Mouse (Mus musculus): ENCODE measurements at regions not wholly inside any gene's neighbourhood (a gene's known extent, or its start where the extent isn't known, plus 50 kb on each side); places are given as distances from the start of the nearest gene placed in this dataset.
"Not testable (repeated sequence)": the region's sequence is repeated elsewhere in the genome, so short reads cannot be mapped to it uniquely, and the experiment has no call there.

DNA sequence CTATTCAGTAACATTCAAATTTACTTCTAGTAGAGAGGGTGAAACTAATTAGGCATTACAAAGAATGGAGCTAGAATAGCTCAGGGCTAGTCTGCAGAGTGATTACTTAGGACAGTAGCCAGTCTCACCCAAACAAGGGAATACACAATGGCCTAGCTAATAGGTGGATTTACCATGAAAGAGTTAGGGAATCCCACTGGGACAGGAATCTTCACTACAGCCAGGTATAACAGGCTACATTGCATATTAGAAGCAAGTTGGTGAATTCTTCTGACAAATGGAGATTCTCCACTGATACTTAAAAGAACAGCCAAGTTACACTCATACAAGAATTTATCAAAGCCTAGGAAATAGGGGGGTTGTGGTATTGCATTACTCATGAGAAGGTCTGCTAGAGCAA lies 670.2 kb upstream of the Chrm3 start:
- H3K36me3 ChIP-seq (ENCODE audit: control insufficient read depth, insufficient read depth, low read length); H3K9me3 ChIP-seq (replicated peaks; ENCODE audit: control insufficient read depth, low read length); DNase-seq (ENCODE audit: low spot score); H3K9ac ChIP-seq (ENCODE audit: low read length); H3K4me3 ChIP-seq (ENCODE audit: low read depth, low read length); H3K27me3 ChIP-seq (replicated peaks; ENCODE audit: control insufficient read depth, insufficient read depth, low read length); ATAC-seq; H3K4me2 ChIP-seq (ENCODE audit: low read length); H3K4me1 ChIP-seq (ENCODE audit: control insufficient read depth, insufficient read depth, low read length); H3K27ac ChIP-seq (ENCODE audit: low read depth, low read length): not testable (repeated sequence)

DNA sequence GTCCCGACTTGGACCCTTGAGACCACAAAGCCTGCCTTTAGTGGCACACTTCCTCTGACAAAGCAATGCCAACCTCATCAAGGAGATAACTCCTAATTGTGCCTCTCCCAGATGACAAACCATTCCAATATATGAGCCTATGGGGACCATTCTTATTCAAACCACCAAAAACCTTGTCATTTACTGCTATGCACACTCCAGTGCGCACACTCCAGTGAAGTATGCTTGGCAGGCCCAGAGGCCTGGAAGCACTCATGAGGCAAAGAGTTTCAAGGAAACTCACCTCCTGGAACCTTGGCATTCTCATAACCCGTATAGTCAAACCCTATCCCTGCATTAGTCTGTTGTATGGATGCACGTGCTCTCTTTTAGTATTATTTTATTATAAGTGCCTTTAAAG lies 669.7 kb upstream of the Chrm3 start:
- no peaks in the 10 kb centered on the region for H3K27me3 ChIP-seq (replicated peaks; ENCODE audit: control insufficient read depth, insufficient read depth, low read length)
- WGBS, result 73% methylated on average over 4 of the region's 4 CpGs
- no peak overlapping the region for H3K4me2 ChIP-seq (ENCODE audit: low read length)
- H3K4me3 ChIP-seq (ENCODE audit: low read depth, low read length), result no peak overlapping the region
- no peaks in the 10 kb centered on the region for H3K36me3 ChIP-seq (ENCODE audit: control insufficient read depth, insufficient read depth, low read length)
- no peaks in the 10 kb centered on the region for H3K9me3 ChIP-seq (replicated peaks; ENCODE audit: control insufficient read depth, low read length)
- H3K27ac ChIP-seq (ENCODE audit: low read depth, low read length), result no peak overlapping the region
- DNase-seq (ENCODE audit: low spot score) (no peak), ATAC-seq (no peak)
- H3K9ac ChIP-seq (ENCODE audit: low read length), result no peak overlapping the region
- no peaks in the 10 kb centered on the region for H3K4me1 ChIP-seq (ENCODE audit: control insufficient read depth, insufficient read depth, low read length)

DNA sequence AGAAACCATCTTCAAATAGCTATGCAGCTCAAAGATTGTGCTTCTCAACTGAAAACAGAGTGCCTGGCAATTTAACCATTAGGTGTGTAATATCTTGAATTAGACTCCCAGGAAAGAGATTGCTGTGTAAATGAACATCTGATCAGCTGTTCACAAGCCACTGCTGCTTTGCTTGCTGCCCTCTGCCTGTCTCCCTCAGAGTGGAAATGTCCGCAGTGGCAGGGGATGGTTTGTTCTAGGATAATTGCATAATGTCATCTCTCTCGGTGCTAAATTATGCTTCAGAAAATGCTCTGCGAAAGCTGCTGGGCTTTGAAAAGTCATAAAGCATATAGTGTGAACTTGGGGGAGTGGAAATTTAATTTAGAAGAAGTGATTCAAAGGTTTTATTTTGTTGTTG lies 665.3 kb upstream of the Chrm3 start:
- Histone ChIP-seq H3K4me2 (ENCODE audit: low read length) (no peak overlapping the region), H3K36me3 (ENCODE audit: control insufficient read depth, insufficient read depth, low read length) (no peaks in the 10 kb centered on the region), H3K27me3 (replicated peaks; ENCODE audit: control insufficient read depth, insufficient read depth, low read length) (no peaks in the 10 kb centered on the region), H3K4me1 (ENCODE audit: control insufficient read depth, insufficient read depth, low read length) (no peaks in the 10 kb centered on the region), H3K27ac (ENCODE audit: low read depth, low read length) (no peak overlapping the region), H3K9ac (ENCODE audit: low read length) (no peak overlapping the region), H3K9me3 (replicated peaks; ENCODE audit: control insufficient read depth, low read length) (no peaks in the 10 kb centered on the region), H3K4me3 (ENCODE audit: low read depth, low read length) (no peak overlapping the region)
- DNase-seq (ENCODE audit: low spot score) (no peak), ATAC-seq (no peak)
- 71% methylated on average over 3 of the region's 3 CpGs for WGBS

DNA sequence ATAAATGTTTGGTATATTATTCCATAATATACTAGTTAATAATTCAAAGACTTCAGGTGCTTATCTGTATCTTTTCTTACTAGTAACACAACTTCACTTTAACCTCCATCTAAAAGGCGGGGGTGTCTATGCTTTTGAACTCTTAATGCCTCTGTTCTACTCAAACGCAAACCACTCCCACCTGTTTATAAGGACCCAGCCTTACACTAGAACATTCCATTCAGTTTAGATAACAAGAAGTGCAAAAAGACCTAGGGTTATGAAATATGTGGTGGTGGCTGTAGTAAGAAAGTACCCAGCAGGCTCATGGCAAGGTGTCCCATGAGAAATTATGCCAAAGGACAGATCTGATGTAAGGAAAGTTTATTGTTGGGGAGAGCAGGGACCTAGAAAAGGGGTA lies 663.8 kb upstream of the Chrm3 start:
- WGBS, result 90% methylated on average over 2 of the region's 2 CpGs
- H3K36me3 ChIP-seq (ENCODE audit: control insufficient read depth, insufficient read depth, low read length), result no peaks in the 10 kb centered on the region
- no peak overlapping the region for H3K9ac ChIP-seq (ENCODE audit: low read length)
- no peak for ATAC-seq
- no peak overlapping the region for H3K4me2 ChIP-seq (ENCODE audit: low read length)
- no peak for DNase-seq (ENCODE audit: low spot score)
- no peak overlapping the region for H3K4me3 ChIP-seq (ENCODE audit: low read depth, low read length)
- no peaks in the 10 kb centered on the region for H3K4me1 ChIP-seq (ENCODE audit: control insufficient read depth, insufficient read depth, low read length)
- no peak overlapping the region for H3K27ac ChIP-seq (ENCODE audit: low read depth, low read length)
- H3K9me3 ChIP-seq (replicated peaks; ENCODE audit: control insufficient read depth, low read length), result no peaks in the 10 kb centered on the region
- no peaks in the 10 kb centered on the region for H3K27me3 ChIP-seq (replicated peaks; ENCODE audit: control insufficient read depth, insufficient read depth, low read length)

DNA sequence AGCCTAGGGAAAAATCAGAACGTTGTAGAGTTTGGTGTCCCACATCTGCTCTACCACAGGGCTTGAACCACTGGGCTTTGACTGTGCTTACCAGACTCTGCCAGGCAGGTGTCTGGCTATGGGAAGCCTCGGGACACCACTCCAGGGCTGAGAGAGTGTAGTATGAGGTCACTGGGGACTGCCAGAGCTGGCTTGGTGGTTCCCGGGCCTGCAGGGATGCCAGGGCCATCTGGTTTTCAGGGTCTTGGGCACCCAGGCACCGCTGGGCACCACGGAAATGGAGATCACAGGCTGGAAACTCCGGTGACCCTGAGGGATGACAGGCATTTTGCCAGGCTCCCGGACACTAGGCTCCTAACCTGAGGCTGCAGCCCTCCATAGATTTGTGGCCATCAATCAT lies 656.9 kb upstream of the Chrm3 start:
- Histone ChIP-seq H3K4me2 (ENCODE audit: low read length) (no peak overlapping the region), H3K9me3 (replicated peaks; ENCODE audit: control insufficient read depth, low read length) (no peaks in the 10 kb centered on the region), H3K36me3 (ENCODE audit: control insufficient read depth, insufficient read depth, low read length) (no peaks in the 10 kb centered on the region), H3K4me1 (ENCODE audit: control insufficient read depth, insufficient read depth, low read length) (no peaks in the 10 kb centered on the region), H3K27ac (ENCODE audit: low read depth, low read length) (no peak overlapping the region), H3K27me3 (replicated peaks; ENCODE audit: control insufficient read depth, insufficient read depth, low read length) (no peaks in the 10 kb centered on the region), H3K4me3 (ENCODE audit: low read depth, low read length) (no peak overlapping the region), H3K9ac (ENCODE audit: low read length) (no peak overlapping the region)
- DNase-seq (ENCODE audit: low spot score), result no peak
- no peak for ATAC-seq
- WGBS, result 84% methylated on average over 7 of the region's 7 CpGs

DNA sequence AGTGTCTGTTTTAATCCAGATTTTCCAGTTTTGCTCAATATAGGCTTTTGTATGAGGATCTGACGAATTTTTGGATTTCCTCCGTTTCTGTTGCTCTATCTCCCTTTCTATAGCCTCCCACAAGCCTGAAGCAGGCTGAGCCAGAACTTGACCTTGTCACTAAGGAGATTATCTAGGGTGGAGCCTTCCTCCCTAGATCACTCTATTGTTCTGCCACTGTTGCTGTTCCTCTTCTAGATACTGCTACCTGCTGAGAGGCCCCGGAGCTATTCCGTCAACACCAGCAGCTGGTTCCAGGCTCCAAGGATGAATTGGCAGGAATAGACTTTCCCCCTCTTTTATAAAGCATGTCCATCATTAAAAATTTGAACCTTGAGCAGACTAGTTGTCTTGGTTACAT lies 644.7 kb upstream of the Chrm3 start:
- no peaks in the 10 kb centered on the region for H3K36me3 ChIP-seq (ENCODE audit: control insufficient read depth, insufficient read depth, low read length)
- H3K4me3 ChIP-seq (ENCODE audit: low read depth, low read length), result no peak overlapping the region
- no peak overlapping the region for H3K9ac ChIP-seq (ENCODE audit: low read length)
- WGBS, result 29% methylated on average over 4 of the region's 4 CpGs
- no peaks in the 10 kb centered on the region for H3K9me3 ChIP-seq (replicated peaks; ENCODE audit: control insufficient read depth, low read length)
- no peak overlapping the region for H3K4me2 ChIP-seq (ENCODE audit: low read length)
- H3K4me1 ChIP-seq (ENCODE audit: control insufficient read depth, insufficient read depth, low read length), result no peaks in the 10 kb centered on the region
- no peak overlapping the region for H3K27ac ChIP-seq (ENCODE audit: low read depth, low read length)
- H3K27me3 ChIP-seq (replicated peaks; ENCODE audit: control insufficient read depth, insufficient read depth, low read length), result no peaks in the 10 kb centered on the region
- DNase-seq (ENCODE audit: low spot score) (no peak), ATAC-seq (no peak)

DNA sequence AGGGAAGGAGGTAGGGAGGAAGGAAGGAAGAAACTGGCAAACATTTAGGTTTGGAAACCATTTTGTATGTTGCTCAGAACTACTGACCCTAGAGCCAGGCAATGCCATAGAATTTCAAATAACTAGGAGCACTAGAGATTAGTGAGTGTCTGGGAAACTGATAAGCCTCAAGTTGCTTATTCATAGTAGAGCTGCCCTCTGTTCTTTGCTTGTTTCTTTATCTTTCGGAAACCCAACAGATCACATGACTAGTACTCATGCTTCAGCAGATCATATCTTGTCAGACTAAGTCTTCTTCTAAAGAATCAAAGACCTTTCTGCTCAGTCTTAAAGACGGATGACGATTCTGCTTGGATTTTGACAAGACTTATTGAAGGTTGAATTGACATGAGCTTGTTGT lies 630.5 kb upstream of the Chrm3 start:
- Histone ChIP-seq H3K9me3 (replicated peaks; ENCODE audit: control insufficient read depth, low read length) (no peaks in the 10 kb centered on the region), H3K36me3 (ENCODE audit: control insufficient read depth, insufficient read depth, low read length) (no peaks in the 10 kb centered on the region), H3K4me3 (ENCODE audit: low read depth, low read length) (no peak overlapping the region), H3K27me3 (replicated peaks; ENCODE audit: control insufficient read depth, insufficient read depth, low read length) (no peaks in the 10 kb centered on the region), H3K9ac (ENCODE audit: low read length) (no peak overlapping the region), H3K4me2 (ENCODE audit: low read length) (no peak overlapping the region), H3K27ac (ENCODE audit: low read depth, low read length) (no peak overlapping the region), H3K4me1 (ENCODE audit: control insufficient read depth, insufficient read depth, low read length) (no peaks in the 10 kb centered on the region)
- no peak for DNase-seq (ENCODE audit: low spot score)
- 89% methylated on average over 3 of the region's 3 CpGs for WGBS
- no peak for ATAC-seq

DNA sequence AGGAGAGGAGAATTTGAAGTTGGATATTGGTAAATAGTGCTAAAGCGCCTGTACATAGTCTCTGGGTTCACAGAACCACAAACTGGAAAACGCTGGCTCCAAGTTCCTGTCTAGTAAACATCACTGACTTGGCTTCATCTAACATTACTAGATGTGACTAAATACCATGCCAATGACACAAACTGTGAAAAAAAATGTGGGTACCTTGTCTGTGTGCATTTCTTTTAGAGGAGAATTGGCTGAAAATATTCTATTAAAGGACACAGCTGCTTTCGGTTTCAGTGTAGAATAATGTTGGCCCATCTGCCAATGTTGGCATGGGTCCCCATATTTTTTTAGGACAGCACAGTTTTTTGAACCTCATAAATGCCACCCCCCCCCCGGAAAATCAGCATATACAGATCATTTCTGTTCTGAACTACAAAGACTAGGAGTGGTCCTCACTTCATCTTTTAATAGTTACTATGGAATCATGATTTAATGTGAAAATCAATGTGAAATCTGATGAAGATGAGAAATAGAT lies 629.9 kb upstream of the Chrm3 start:
- no peaks in the 10 kb centered on the region for H3K9me3 ChIP-seq (replicated peaks; ENCODE audit: control insufficient read depth, low read length)
- no peak overlapping the region for H3K4me3 ChIP-seq (ENCODE audit: low read depth, low read length)
- H3K4me1 ChIP-seq (ENCODE audit: control insufficient read depth, insufficient read depth, low read length), result no peaks in the 10 kb centered on the region
- peak; percentile 52 for DNase-seq (ENCODE audit: low spot score)
- ATAC-seq, result peak; percentile 44; the same call in 1 of the 2 replicates
- 71% methylated on average over 4 of the region's 4 CpGs for WGBS
- H3K27me3 ChIP-seq (replicated peaks; ENCODE audit: control insufficient read depth, insufficient read depth, low read length), result no peaks in the 10 kb centered on the region
- H3K4me2 ChIP-seq (ENCODE audit: low read length), result no peak overlapping the region
- H3K27ac ChIP-seq (ENCODE audit: low read depth, low read length), result no peak overlapping the region
- no peaks in the 10 kb centered on the region for H3K36me3 ChIP-seq (ENCODE audit: control insufficient read depth, insufficient read depth, low read length)
- H3K9ac ChIP-seq (ENCODE audit: low read length), result no peak overlapping the region

DNA sequence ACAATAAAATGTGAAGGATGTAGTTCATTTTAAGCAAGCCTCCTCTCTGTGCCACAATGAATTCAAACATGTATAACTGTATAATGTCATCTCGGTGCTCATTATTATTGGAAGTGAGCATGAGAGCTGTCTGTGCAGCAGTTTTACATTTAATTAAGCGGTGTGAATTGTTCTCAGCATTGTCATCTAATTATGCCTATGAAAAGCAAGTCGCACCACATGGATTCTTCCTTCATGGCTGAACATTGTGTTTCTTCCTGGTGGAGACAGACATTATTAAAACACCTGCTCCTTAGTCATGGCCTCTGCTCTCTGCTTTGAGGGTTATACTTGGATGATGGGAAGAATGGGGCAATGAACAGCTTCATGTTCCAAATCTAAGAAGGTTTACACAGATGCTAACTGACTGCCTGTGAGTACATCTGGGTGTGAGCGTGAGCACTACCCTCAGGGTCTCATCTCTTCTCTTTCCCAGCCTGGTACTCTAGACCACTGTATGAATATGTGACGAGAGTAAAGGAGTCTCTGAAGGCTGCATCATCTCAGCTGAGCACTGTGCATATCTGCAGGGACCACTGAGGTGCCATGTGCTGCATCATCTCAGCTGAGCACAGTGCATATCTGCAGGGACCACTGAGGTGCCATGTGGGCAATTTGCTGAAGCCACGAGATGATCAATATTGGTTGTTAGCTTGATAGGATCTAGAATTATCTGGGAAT lies 628.6 kb upstream of the Chrm3 start:
- Histone ChIP-seq H3K4me2 (ENCODE audit: low read length) (no peak overlapping the region), H3K36me3 (ENCODE audit: control insufficient read depth, insufficient read depth, low read length) (no peaks in the 10 kb centered on the region), H3K4me1 (ENCODE audit: control insufficient read depth, insufficient read depth, low read length) (no peaks in the 10 kb centered on the region), H3K4me3 (ENCODE audit: low read depth, low read length) (no peak overlapping the region), H3K9me3 (replicated peaks; ENCODE audit: control insufficient read depth, low read length) (no peaks in the 10 kb centered on the region), H3K9ac (ENCODE audit: low read length) (no peak overlapping the region), H3K27ac (ENCODE audit: low read depth, low read length) (no peak overlapping the region), H3K27me3 (replicated peaks; ENCODE audit: control insufficient read depth, insufficient read depth, low read length) (no peaks in the 10 kb centered on the region)
- ATAC-seq (peak; percentile 12; the same call in 1 of the 2 replicates), DNase-seq (ENCODE audit: low spot score) (peak; percentile 21)
- WGBS, result 70% methylated on average over 6 of the region's 6 CpGs
